Mouse (Mus musculus) gastrocnemius, adult 18-20 months (tissue): Measurements from ENCODE around the gene Twnk. TPM values are rescaled to one million over a fixed set of nuclear protein-coding genes. Genes with fewer than 3 reads are reported as not detected.

ENCODE experiments used
- DNase-seq: peaks from one replicate; pipeline ENCODE4 v3.0.0; 2021; ENCODE audit warnings: low spot score
- total RNA-seq, 2 experiments: library from RNA; stranded (reverse); gene quantifications; 2 replicates each; pipeline ENCODE4 v1.2.3; 2021

The Twnk gene
- total RNA-seq, 2 experiments from 2014 or later: 17.8 to 20.8 TPM

DNA sequence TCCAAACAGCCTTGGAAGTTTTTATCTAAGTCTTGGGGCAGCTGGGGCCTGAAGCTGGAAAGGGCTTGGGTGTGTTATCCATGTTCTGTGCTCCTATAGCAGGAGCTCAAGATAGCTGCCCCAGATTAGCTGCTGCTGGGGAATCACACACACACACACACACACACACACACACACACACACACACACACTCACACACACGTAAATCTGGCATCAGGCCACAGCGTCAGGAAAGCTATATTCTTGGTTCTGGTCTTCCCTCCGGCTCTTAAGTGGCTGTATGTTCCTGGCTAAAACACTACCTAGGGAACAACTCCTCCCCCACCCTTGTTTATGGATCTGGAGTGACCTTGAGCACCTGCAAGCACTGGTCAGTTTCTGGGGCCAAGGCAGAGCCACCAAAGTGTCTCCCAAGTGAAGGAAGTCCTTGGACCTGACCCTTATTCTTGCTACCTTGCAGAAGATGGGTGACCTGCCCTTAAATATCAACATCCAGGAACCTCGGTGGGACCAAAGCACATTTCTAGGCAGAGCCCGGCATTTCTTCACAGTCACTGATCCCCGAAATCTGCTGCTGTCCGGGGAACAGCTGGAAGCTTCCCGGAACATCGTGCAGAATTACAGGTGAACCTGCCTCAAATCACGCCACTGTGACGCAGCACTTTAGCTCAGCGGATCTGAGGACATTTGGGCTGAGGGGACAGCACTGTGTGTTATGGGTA is 43.3 kb downstream of the Twnk start:
- no peak for DNase-seq

- no peak for DNase-seq
These were observed 44.1 kb downstream of the Twnk start for GRCm38 (mm10) chr19:45049523-45049922.

DNA sequence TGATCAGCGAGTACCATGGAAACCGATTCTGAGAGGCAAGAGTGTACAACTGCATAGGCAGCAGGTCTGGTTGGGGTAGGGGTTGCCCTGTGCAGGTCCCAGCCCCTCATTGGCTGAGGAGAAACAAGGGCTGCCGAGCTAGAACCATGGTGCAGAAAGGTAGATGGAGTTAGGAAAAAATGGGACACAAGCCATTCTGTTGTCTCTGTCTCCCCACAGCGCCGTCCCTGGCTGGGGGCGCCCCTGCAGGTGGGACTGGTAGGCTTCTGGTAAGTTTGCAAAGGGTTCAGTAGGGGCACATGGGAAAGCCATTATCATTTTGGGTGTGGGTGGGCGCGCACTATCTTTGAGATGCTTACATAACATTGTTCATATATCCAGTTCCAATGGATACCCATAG is 48.0 kb downstream of the Twnk start:
- no peak for DNase-seq

DNA sequence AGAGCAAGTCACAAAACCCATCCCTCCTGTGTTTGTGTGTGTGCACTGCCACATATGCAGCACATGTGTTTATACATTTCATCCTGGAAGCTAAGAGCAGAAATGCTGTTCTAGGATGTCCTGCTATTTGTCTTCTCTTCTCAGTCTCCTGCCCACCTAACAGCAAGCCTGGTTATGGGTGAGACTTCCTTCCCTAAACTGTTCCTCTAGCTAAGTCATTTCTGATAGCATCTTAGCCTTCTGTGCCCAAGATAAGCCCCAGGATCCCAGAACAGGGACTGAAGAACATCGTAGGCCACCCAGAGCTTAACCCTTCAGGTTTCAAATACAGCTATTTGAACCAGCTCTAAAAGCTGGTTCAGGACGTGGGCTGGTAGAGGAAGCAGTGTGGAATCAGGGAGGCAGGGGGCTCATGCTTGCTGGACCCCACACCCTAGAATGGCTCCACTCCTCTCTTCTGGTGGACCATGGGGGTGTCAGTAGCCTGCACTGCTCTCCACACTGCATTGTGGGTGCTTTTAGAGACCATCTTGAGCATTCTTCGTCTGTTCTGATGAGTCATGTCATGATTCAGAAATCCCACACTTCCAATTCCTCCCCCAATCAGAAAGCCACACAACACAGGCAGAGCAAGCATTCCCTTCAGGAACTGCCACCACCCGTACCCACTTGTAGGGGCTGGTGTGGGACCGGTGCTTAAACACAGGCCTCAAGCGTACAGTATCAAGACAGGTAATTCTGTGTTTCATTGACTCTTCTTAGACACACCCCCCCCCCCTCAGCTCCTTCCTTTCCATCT is 49.6 kb downstream of the Twnk start:
- DNase-seq: no peak

GRCm38 (mm10) chr19:45056364-45056763 is 50.9 kb downstream of the Twnk start:
- DNase-seq: peak; percentile 57

DNA sequence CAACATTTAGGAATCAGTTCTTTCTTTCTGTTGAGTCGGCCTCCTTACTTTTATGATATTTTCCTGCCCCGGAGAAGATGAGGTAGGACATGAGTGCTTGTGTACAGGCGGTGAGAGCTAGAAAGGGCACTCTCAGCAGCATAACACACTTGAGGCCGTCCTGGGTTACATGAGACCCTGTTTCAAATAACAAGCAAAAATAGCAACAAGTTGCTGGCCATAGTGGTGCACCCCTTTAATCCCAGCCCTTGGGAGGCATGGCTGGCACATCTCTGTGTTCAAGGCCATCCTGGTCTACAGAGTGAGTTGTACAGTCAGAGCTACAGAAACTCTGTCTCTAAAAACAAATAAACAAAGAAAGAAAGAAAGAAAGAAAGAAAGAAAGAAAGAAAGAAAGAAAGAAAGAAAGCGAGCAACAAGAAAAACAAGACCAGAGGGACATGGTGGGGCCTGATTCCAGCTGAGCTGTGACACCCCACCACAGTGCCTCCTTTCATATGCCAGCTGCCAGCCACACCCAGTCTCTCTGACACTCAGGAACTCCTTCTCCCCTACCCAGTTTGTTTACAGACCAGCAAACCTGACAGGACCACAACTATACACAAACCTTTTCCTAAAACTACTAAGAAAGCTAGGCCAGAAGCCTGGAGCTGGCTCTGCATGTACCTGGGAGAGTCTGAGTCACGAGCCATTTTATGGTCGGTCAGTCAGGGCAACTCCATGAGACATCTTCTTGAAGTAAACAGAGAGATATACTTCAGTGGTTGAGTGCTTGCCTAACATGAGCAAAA is 51.6 kb downstream of the Twnk start:
- DNase-seq: peak; percentile 39

- DNase-seq: peak; percentile 52
These were observed 52.3 kb downstream of the Twnk start for GRCm38 (mm10) chr19:45057724-45058112.

GRCm38 (mm10) chr19:45058113-45058839 is 52.8 kb downstream of the Twnk start:
- DNase-seq: peak; percentile 95

- no peak for DNase-seq
These were observed 53.4 kb downstream of the Twnk start for GRCm38 (mm10) chr19:45058841-45059240.

Other genes with a start within 250 kb of the Twnk start
- not detected for gene Pax2, start 249.6 kb upstream of the Twnk start, total RNA-seq
- 10 to 100 TPM; 10.5 to 11.5 TPM for gene Slf2, start 74.5 kb upstream of the Twnk start, total RNA-seq
- under 1 TPM; 0.16 to 0.19 TPM for gene Sema4g, start 16.6 kb upstream of the Twnk start, total RNA-seq
- 10 to 100 TPM; 34.2 to 35.3 TPM for gene Mrpl43, start 779 bp downstream of the Twnk start, total RNA-seq
- 10 to 100 TPM; 17.5 to 25.8 TPM for gene Lzts2, start 8.8 kb downstream of the Twnk start, total RNA-seq
- 1 to 10 TPM; 4.7 to 5.4 TPM for gene Pdzd7, start 40.1 kb downstream of the Twnk start, total RNA-seq
- gene Sfxn3, start 41.8 kb downstream of the Twnk start, total RNA-seq: 10 to 100 TPM; 23.2 to 24.9 TPM
- gene Kazald1, start 69.6 kb downstream of the Twnk start, total RNA-seq: 10 to 100 TPM in 1 of 2 experiments, 1 to 10 TPM in 1; 6.3 to 11.2 TPM
- not detected for gene Tlx1, start 145.0 kb downstream of the Twnk start, total RNA-seq
- gene Lbx1, start 230.1 kb downstream of the Twnk start, total RNA-seq: 10 to 100 TPM; 62.4 to 63.1 TPM